Comparison of ENCODE assay signal across 13 mouse cellular contexts in genomic region chr16:96541056-96541455, GRCm38 (mm10).
A peak's percentile ranks its signal among the peaks of the same experiment; 100 is the strongest.
DNase-seq lines count a peak whose midpoint lies in the region; ATAC-seq lines count a peak whose summit lies in the region.
"Had no signal": no experiment of that assay in that cellular context is flagged by ENCODE, and none has a peak within 500 bp of the region (broad histone marks: within the 10 kb centered on the region; RNA-seq: fewer than 3 reads in every experiment).

No protein-coding gene starts in this region.

- H3K4me1 ChIP-seq in liver, embryonic 11.5 days (replicated peaks; ENCODE audit: control insufficient read depth, insufficient read depth, low read length): no peaks in the 10 kb centered on the region
- no peaks in the 10 kb centered on the region for H3K4me1 ChIP-seq in liver, embryonic 12.5 days
- H3K4me1 ChIP-seq: midbrain, embryonic 12.5 days; neural tube, embryonic 12.5 days had no signal

- no peaks in the 10 kb centered on the region for H3K9me3 ChIP-seq in liver, embryonic 11.5 days (ENCODE audit: control insufficient read depth, low read length)
- no peaks in the 10 kb centered on the region for H3K9me3 ChIP-seq in liver, embryonic 12.5 days (replicated peaks)
- H3K9me3 ChIP-seq: midbrain, embryonic 12.5 days; neural tube, embryonic 12.5 days had no signal

- peaks cover 8% of the 10 kb centered on the region; the same call in 1 of the 2 replicates for H3K27me3 ChIP-seq in liver, embryonic 11.5 days (replicated peaks; ENCODE audit: control insufficient read depth, insufficient read depth, low read length)
- peaks cover 17% of the 10 kb centered on the region; the same call in 1 of the 2 replicates for H3K27me3 ChIP-seq in liver, embryonic 12.5 days (replicated peaks)
- H3K27me3 ChIP-seq: midbrain, embryonic 12.5 days; neural tube, embryonic 12.5 days had no signal

- ATAC-seq in liver, embryonic 11.5 days (replicated peaks; ENCODE audit: low FRiP score): no peak
- ATAC-seq in liver, embryonic 12.5 days: no peak

- H3K4me3 ChIP-seq in liver, embryonic 11.5 days (ENCODE audit: low read depth, low read length): no peak overlapping the region
- H3K4me3 ChIP-seq in liver, embryonic 12.5 days: no peak overlapping the region
- H3K4me3 ChIP-seq: heart, adult 2 months; midbrain, embryonic 12.5 days; neural tube, embryonic 12.5 days had no signal

- WGBS in liver, embryonic 11.5 days: 61% methylated on average over 2 of the region's 2 CpGs
- 52% methylated on average over 2 of the region's 2 CpGs for WGBS in liver, embryonic 12.5 days (ENCODE audit: insufficient replicate concordance)

- no peaks in the 10 kb centered on the region for H3K36me3 ChIP-seq in liver, embryonic 11.5 days (ENCODE audit: control insufficient read depth, insufficient read depth, low read length)
- H3K36me3 ChIP-seq in liver, embryonic 12.5 days: no peaks in the 10 kb centered on the region
- H3K36me3 ChIP-seq: midbrain, embryonic 12.5 days; neural tube, embryonic 12.5 days had no signal

- no peak overlapping the region for H3K27ac ChIP-seq in liver, embryonic 11.5 days (ENCODE audit: low read depth, low read length)
- no peak overlapping the region for H3K27ac ChIP-seq in liver, embryonic 12.5 days
- H3K27ac ChIP-seq: heart, adult 2 months; midbrain, embryonic 12.5 days; neural tube, embryonic 12.5 days had no signal

- no peak overlapping the region for H3K4me2 ChIP-seq in liver, embryonic 11.5 days
- no peak overlapping the region for H3K4me2 ChIP-seq in liver, embryonic 12.5 days
- H3K4me2 ChIP-seq: midbrain, embryonic 12.5 days; neural tube, embryonic 12.5 days had no signal

- no peak overlapping the region for H3K9ac ChIP-seq in liver, embryonic 11.5 days (ENCODE audit: low read depth, low read length)
- no peak overlapping the region for H3K9ac ChIP-seq in liver, embryonic 12.5 days
- H3K9ac ChIP-seq: midbrain, embryonic 12.5 days; neural tube, embryonic 12.5 days had no signal

- DNase-seq in liver, embryonic 11.5 days (ENCODE audit: low spot score): peak; percentile 11
- peak; percentile 41 for DNase-seq in brain, adult 2 months (ENCODE audit: low read depth, low spot score)
- DNase-seq in lung, postnatal 14 days: peak; percentile 4
- peak; percentile 25 to 57 for DNase-seq in spleen, postnatal 14 days (ENCODE audit: low spot score in 2 of 2)
- DNase-seq in gastrocnemius, postnatal 25 days: no peak
- DNase-seq in thymus, postnatal 4 days: no peak
- DNase-seq: adrenal gland, postnatal 25 days; cerebellum, adult 18-20 months; left cerebral cortex, postnatal 4 days had no signal

Comparison
In these comparisons a context has a peak if more than half of its experiments do, and no peak if none do; other contexts are left out.
1. DNase-seq: peak in liver, embryonic 11.5 days (single experiment), brain, adult 2 months (single experiment), lung, postnatal 14 days (single experiment) and spleen, postnatal 14 days (2 of 2); none in gastrocnemius, postnatal 25 days (single experiment) and thymus, postnatal 4 days (single experiment).